Mouse (Mus musculus) G1E (cell line): ENCODE results near the gene Kmt5c. TPM values are rescaled to one million over a fixed set of nuclear protein-coding genes. Genes with fewer than 3 reads are reported as not detected.

Experiments used
- ATAC-seq: 2 replicates; pipeline ENCODE4 v1.8.0; 2016; ENCODE audit warnings: mild to moderate bottlenecking; ENCODE audit not compliant: insufficient number of reproducible peaks, poor library complexity, low FRiP score, severe bottlenecking; ENCODE audit errors: extremely low read depth
- DNase-seq: peaks from one replicate; pipeline ENCODE4 v3.0.0; 2012; ENCODE audit warnings: low spot score
- H3K27me3 ChIP-seq: 2 replicates; pipeline ENCODE4 v1.6.1; 2012; ENCODE audit warnings: mild to moderate bottlenecking, low read length, inconsistent platforms; ENCODE audit not compliant: insufficient read depth
- H3K36me3 ChIP-seq: replicated peaks from 2 replicates; pipeline ENCODE3; 2012; ENCODE audit warnings: mild to moderate bottlenecking, inconsistent platforms
- H3K4me1 ChIP-seq: 2 replicates; pipeline ENCODE4 v1.6.1; 2012; ENCODE audit warnings: low read depth, low read length, inconsistent platforms, mixed read lengths; ENCODE audit not compliant: insufficient read depth
- H3K4me3 ChIP-seq: 2 replicates; pipeline ENCODE4 v1.5.1; 2012; ENCODE audit warnings: low read depth, mild to moderate bottlenecking, inconsistent platforms, low read length, moderate library complexity, mixed read lengths
- H3K9me3 ChIP-seq: replicated peaks from 2 replicates; pipeline ENCODE4 v1.6.1; 2012; ENCODE audit warnings: inconsistent platforms
- CTCF ChIP-seq: IDR thresholded peaks from 2 replicates; pipeline ENCODE4 v1.5.1; 2012; ENCODE audit warnings: low read depth, low read length, inconsistent platforms, mixed read lengths
- GATA1 ChIP-seq: IDR thresholded peaks from 2 replicates; pipeline ENCODE4 v1.6.1; 2012; ENCODE audit warnings: borderline replicate concordance, low read length, inconsistent platforms, mixed read lengths
- GATA2 ChIP-seq: IDR thresholded peaks from 2 replicates; pipeline ENCODE4 v1.6.1; 2012; ENCODE audit warnings: low read depth, low read length, inconsistent platforms, borderline replicate concordance
- POLR2AphosphoS5 ChIP-seq: IDR thresholded peaks from 2 replicates; pipeline ENCODE4 v1.6.1; 2012; ENCODE audit warnings: low read depth, low read length, inconsistent platforms; ENCODE audit not compliant: insufficient replicate concordance
- polyA plus RNA-seq: library from polyadenylated mRNA; stranded (reverse); fragments of >175 nt; gene quantifications from 2 replicates; pipeline ENCODE4 v1.2.3, GENCODE M21; 2012
- total RNA-seq, 2 experiments: library from RNA; stranded (forward) in 1 of 2; stranded (reverse) in 1 of 2; fragments of 200-1000 nt in 1 of 2; fragments of >200 nt in 1 of 2; fragmentation: Nextera tagmentation in 1 of 2; gene quantifications; 2 replicates each; pipeline ENCODE4 v1.2.3; 2014 to 2017

Kmt5c gene
- total and polyA plus RNA-seq, 3 experiments, result 34.8 to 232 (median 108) TPM

DNA sequence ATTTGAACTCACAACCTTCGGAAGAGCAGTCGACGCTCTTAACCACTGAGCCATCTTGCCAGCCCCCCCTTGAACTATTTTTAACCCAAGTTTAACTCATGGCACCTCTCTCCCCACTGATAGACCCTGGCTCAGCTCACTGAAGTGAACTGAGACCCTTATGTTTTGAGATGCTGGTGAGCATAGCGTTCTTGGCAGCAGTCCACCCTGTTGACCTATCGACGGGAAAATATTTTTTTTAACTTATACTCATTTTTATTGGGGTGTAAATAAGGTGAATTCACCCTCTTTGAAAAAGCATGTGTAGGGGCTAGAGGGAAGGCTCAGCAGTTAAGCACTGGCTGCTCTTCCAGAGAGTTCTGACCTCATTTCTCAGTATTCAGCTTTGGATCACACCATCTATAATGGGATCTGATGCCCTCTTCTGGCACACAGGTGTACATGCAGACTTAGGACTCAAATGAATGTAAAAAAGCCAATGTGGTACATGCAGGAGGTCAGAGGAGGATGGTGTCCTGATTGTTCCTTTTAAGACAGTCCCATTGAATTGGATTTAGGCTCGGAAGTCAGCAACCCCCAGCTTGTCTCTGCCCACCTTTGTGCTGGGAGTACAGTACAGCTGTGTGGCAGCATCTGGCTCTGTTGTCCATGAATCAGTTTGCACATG, 56.0 kb downstream of the Kmt5c start:
- Histone ChIP-seq H3K36me3 (peaks cover 61% of the 10 kb centered on the region), H3K4me1 (peaks cover 28% of the 10 kb centered on the region), H3K9me3 (no peaks in the 10 kb centered on the region), H3K27me3 (no peaks in the 10 kb centered on the region), H3K4me3 (peak overlapping the region; percentile 20; the same call in 1 of the 2 replicates)
- TF ChIP-seq GATA1, result no peak
- no peak for TF ChIP-seq GATA2
- peak; percentile 41 for TF ChIP-seq CTCF
- TF ChIP-seq POLR2AphosphoS5, result peak; percentile 74; the same call in 1 of the 2 replicates
- DNase-seq (no peak), ATAC-seq (peak; percentile 10; the same call in 1 of the 2 replicates)

Other genes with a start within 250 kb of the Kmt5c start
Only the 20 nearest of the 27 such genes appear.
- gene Ptprh, start 136.1 kb upstream of the Kmt5c start, total RNA-seq (2014; fragmentation: Nextera tagmentation), result not detected in 2 replicates
- gene Ptprh, start 136.1 kb upstream of the Kmt5c start, total RNA-seq (2017), result 0.05 and 0.06 TPM in 2 replicates
- not detected in 2 replicates for gene Ptprh, start 136.1 kb upstream of the Kmt5c start, polyA plus RNA-seq
- gene Tmem86b, start 108.7 kb upstream of the Kmt5c start, total RNA-seq (2014; fragmentation: Nextera tagmentation), result 10.3 and 40.0 TPM in 2 replicates
- gene Tmem86b, start 108.7 kb upstream of the Kmt5c start, total RNA-seq (2017), result 9.3 and 10.4 TPM in 2 replicates
- 3.8 and 4.8 TPM in 2 replicates for gene Tmem86b, start 108.7 kb upstream of the Kmt5c start, polyA plus RNA-seq
- 97.4 and 108 TPM in 2 replicates for gene Ppp6r1, start 81.1 kb upstream of the Kmt5c start, total RNA-seq (2014; fragmentation: Nextera tagmentation)
- gene Ppp6r1, start 81.1 kb upstream of the Kmt5c start, total RNA-seq (2017), result 90.5 and 90.7 TPM in 2 replicates
- 208 and 223 TPM in 2 replicates for gene Ppp6r1, start 81.1 kb upstream of the Kmt5c start, polyA plus RNA-seq
- gene Hspbp1, start 55.0 kb upstream of the Kmt5c start, total RNA-seq (2014; fragmentation: Nextera tagmentation), result 55.3 and 67.8 TPM in 2 replicates
- 26.5 and 30.6 TPM in 2 replicates for gene Hspbp1, start 55.0 kb upstream of the Kmt5c start, total RNA-seq (2017)
- 124 and 152 TPM in 2 replicates for gene Hspbp1, start 55.0 kb upstream of the Kmt5c start, polyA plus RNA-seq
- gene Brsk1, start 49.5 kb upstream of the Kmt5c start, total RNA-seq (2014; fragmentation: Nextera tagmentation), result not detected in 2 replicates
- 0.44 TPM in 1 of 2 replicates, not detected in the other for gene Brsk1, start 49.5 kb upstream of the Kmt5c start, total RNA-seq (2017)
- gene Brsk1, start 49.5 kb upstream of the Kmt5c start, polyA plus RNA-seq, result not detected in 2 replicates
- 1.1 and 1.7 TPM in 2 replicates for gene Tmem150b, start 14.9 kb upstream of the Kmt5c start, total RNA-seq (2014; fragmentation: Nextera tagmentation)
- 1.2 and 1.7 TPM in 2 replicates for gene Tmem150b, start 14.9 kb upstream of the Kmt5c start, total RNA-seq (2017)
- gene Tmem150b, start 14.9 kb upstream of the Kmt5c start, polyA plus RNA-seq, result 0.11 and 0.21 TPM in 2 replicates
- 4.2 and 5.3 TPM in 2 replicates for gene Cox6b2, start 13.0 kb downstream of the Kmt5c start, total RNA-seq (2014; fragmentation: Nextera tagmentation)
- 1.0 and 2.0 TPM in 2 replicates for gene Cox6b2, start 13.0 kb downstream of the Kmt5c start, total RNA-seq (2017)
- gene Cox6b2, start 13.0 kb downstream of the Kmt5c start, polyA plus RNA-seq, result 7.8 and 8.0 TPM in 2 replicates
- gene Fam71e2, start 31.2 kb downstream of the Kmt5c start, total RNA-seq (2014; fragmentation: Nextera tagmentation), result not detected in 2 replicates
- 0.05 and 0.06 TPM in 2 replicates for gene Fam71e2, start 31.2 kb downstream of the Kmt5c start, total RNA-seq (2017)
- gene Fam71e2, start 31.2 kb downstream of the Kmt5c start, polyA plus RNA-seq, result not detected in 2 replicates
- gene Il11, start 42.7 kb downstream of the Kmt5c start, total RNA-seq (2014; fragmentation: Nextera tagmentation), result not detected in 2 replicates
- not detected in 2 replicates for gene Il11, start 42.7 kb downstream of the Kmt5c start, total RNA-seq (2017)
- 0.13 and 0.15 TPM in 2 replicates for gene Il11, start 42.7 kb downstream of the Kmt5c start, polyA plus RNA-seq
- gene Tmem190, start 42.8 kb downstream of the Kmt5c start, total RNA-seq (2014; fragmentation: Nextera tagmentation), result not detected in 2 replicates
- 0.41 TPM in 1 of 2 replicates, not detected in the other for gene Tmem190, start 42.8 kb downstream of the Kmt5c start, total RNA-seq (2017)
- not detected in 2 replicates for gene Tmem190, start 42.8 kb downstream of the Kmt5c start, polyA plus RNA-seq
- 1.7 and 4.7 TPM in 2 replicates for gene Tmem238, start 49.5 kb downstream of the Kmt5c start, total RNA-seq (2014; fragmentation: Nextera tagmentation)
- 6.8 and 12.1 TPM in 2 replicates for gene Tmem238, start 49.5 kb downstream of the Kmt5c start, total RNA-seq (2017)
- gene Tmem238, start 49.5 kb downstream of the Kmt5c start, polyA plus RNA-seq, result 40.6 and 61.2 TPM in 2 replicates
- 1,543 and 2,339 TPM in 2 replicates for gene Rpl28, start 52.8 kb downstream of the Kmt5c start, total RNA-seq (2014; fragmentation: Nextera tagmentation)
- 548 and 573 TPM in 2 replicates for gene Rpl28, start 52.8 kb downstream of the Kmt5c start, total RNA-seq (2017)
- gene Rpl28, start 52.8 kb downstream of the Kmt5c start, polyA plus RNA-seq, result 5,642 and 5,886 TPM in 2 replicates
- gene Ube2s, start 72.5 kb downstream of the Kmt5c start, total RNA-seq (2014; fragmentation: Nextera tagmentation), result 538 and 670 TPM in 2 replicates
- 171 and 195 TPM in 2 replicates for gene Ube2s, start 72.5 kb downstream of the Kmt5c start, total RNA-seq (2017)
- gene Ube2s, start 72.5 kb downstream of the Kmt5c start, polyA plus RNA-seq, result 210 and 243 TPM in 2 replicates
- gene Shisa7, start 104.6 kb downstream of the Kmt5c start, total RNA-seq (2014; fragmentation: Nextera tagmentation), result not detected in 2 replicates
- gene Shisa7, start 104.6 kb downstream of the Kmt5c start, total RNA-seq (2017), result 0.06 and 0.22 TPM in 2 replicates
- gene Shisa7, start 104.6 kb downstream of the Kmt5c start, polyA plus RNA-seq, result not detected in 2 replicates
- 7.6 and 9.1 TPM in 2 replicates for gene Isoc2b, start 130.1 kb downstream of the Kmt5c start, total RNA-seq (2014; fragmentation: Nextera tagmentation)
- gene Isoc2b, start 130.1 kb downstream of the Kmt5c start, total RNA-seq (2017), result 34.4 and 40.1 TPM in 2 replicates
- gene Isoc2b, start 130.1 kb downstream of the Kmt5c start, polyA plus RNA-seq, result 5.3 and 8.1 TPM in 2 replicates
- gene Isoc2a, start 137.0 kb downstream of the Kmt5c start, total RNA-seq (2014; fragmentation: Nextera tagmentation), result 1.9 and 3.4 TPM in 2 replicates
- gene Isoc2a, start 137.0 kb downstream of the Kmt5c start, total RNA-seq (2017), result 7.5 and 10.4 TPM in 2 replicates
- 6.3 and 16.2 TPM in 2 replicates for gene Isoc2a, start 137.0 kb downstream of the Kmt5c start, polyA plus RNA-seq
- not detected in 2 replicates for gene Gm36210, start 166.4 kb downstream of the Kmt5c start, total RNA-seq (2014; fragmentation: Nextera tagmentation)
- gene Gm36210, start 166.4 kb downstream of the Kmt5c start, total RNA-seq (2017), result not detected in 2 replicates
- not detected in 2 replicates for gene Gm36210, start 166.4 kb downstream of the Kmt5c start, polyA plus RNA-seq
- 13.9 and 15.2 TPM in 2 replicates for gene Zfp628, start 175.1 kb downstream of the Kmt5c start, total RNA-seq (2014; fragmentation: Nextera tagmentation)
- gene Zfp628, start 175.1 kb downstream of the Kmt5c start, total RNA-seq (2017), result 1.6 and 1.8 TPM in 2 replicates
- gene Zfp628, start 175.1 kb downstream of the Kmt5c start, polyA plus RNA-seq, result 35.7 and 39.5 TPM in 2 replicates
- 2.0 and 3.6 TPM in 2 replicates for gene Nat14, start 181.9 kb downstream of the Kmt5c start, total RNA-seq (2014; fragmentation: Nextera tagmentation)
- gene Nat14, start 181.9 kb downstream of the Kmt5c start, total RNA-seq (2017), result 0.41 and 1.1 TPM in 2 replicates
- 0.85 and 1.2 TPM in 2 replicates for gene Nat14, start 181.9 kb downstream of the Kmt5c start, polyA plus RNA-seq
- gene Ssc5d, start 185.7 kb downstream of the Kmt5c start, total RNA-seq (2014; fragmentation: Nextera tagmentation), result 0.15 TPM in 1 of 2 replicates, not detected in the other
- 0.05 TPM in 1 of 2 replicates, not detected in the other for gene Ssc5d, start 185.7 kb downstream of the Kmt5c start, total RNA-seq (2017)
- 0.02 and 0.08 TPM in 2 replicates for gene Ssc5d, start 185.7 kb downstream of the Kmt5c start, polyA plus RNA-seq